Mouse (Mus musculus): ENCODE results near the gene Thumpd1.

Thumpd1 gene

GRCm38 (mm10) chr7:119689726-119690125, 30.9 kb downstream of the Thumpd1 start, which contains the start of gene Acsm4:
Acsm4 (plus strand) TSS chr7:119690026.
- ChIA-PET POLR2A (no interaction called here), CTCF (no interaction called here)

- POLR2A ChIA-PET: no interaction called here
- CTCF ChIA-PET: interaction anchor here in 3 of 4 experiments (0.7 to 1.7 kb wide), 3 partner anchors 9 to 1192 kb away, joined by 5 to 6 read pairs (median 5); no protein-coding TSS in a partner anchor
Measured at GRCm38 (mm10) chr7:119682699-119683098, 37.9 kb downstream of the Thumpd1 start.

- POLR2A ChIA-PET: interaction anchor here in 3 of 4 experiments (0.7 to 1.2 kb wide), 4 partner anchors 39 to 1232 kb away, joined by 3 to 6 read pairs (median 4); no protein-coding TSS in a partner anchor
- CTCF ChIA-PET: interaction anchor here in 2 of 4 experiments (0.7 to 1.2 kb wide), 2 partner anchors 9 to 13 kb away, joined by 3 to 7 read pairs; no protein-coding TSS in a partner anchor
Measured at GRCm38 (mm10) chr7:119680107-119680506, 40.5 kb downstream of the Thumpd1 start.

GRCm38 (mm10) chr7:119673465-119673864, 47.1 kb downstream of the Thumpd1 start:
- CTCF ChIA-PET: interaction anchor here (0.5 to 1.9 kb wide), 43 partner anchors 10 to 784 kb away, joined by 3 to 13 read pairs (median 3); partner anchors contain the start of genes Acsm5 (in 1 of the 4) and Tmem159 (in 1 of the 4)
- POLR2A ChIA-PET: interaction anchor here in 3 of 4 experiments (0.6 to 1.8 kb wide), 6 partner anchors 10 to 225 kb away, joined by 3 to 6 read pairs (median 3); partner anchors contain the start of gene Thumpd1 (in 1 of the 3)

DNA sequence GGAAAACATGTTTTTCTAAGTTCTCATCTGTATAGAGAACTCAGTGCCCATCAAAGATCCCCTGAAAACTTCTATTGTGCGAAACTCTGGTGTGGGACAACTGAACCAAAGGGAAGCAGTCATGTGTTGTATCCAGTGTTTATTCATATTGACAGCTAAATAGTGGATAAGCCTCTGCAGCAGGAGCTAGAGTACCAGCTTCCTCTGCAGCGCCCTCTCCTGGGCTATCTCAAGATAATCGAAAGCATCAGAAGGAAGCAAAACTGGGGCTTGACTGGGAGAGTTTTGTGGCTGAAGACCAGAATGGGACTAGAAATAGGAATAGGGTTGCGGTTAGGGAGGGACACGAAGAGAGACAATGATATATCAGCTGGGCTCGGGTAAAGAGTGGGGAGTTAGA, 49.7 kb downstream of the Thumpd1 start:
- ChIA-PET POLR2A (interaction anchor here in 1 of 4 experiments (0.6 kb wide), 1 partner anchor 1146 kb away, joined by 5 read pairs; no protein-coding TSS in a partner anchor), CTCF (interaction anchor here (0.5 to 1.6 kb wide), 13 partner anchors 10 to 660 kb away, joined by 3 to 5 read pairs (median 3); no protein-coding TSS in a partner anchor)

DNA sequence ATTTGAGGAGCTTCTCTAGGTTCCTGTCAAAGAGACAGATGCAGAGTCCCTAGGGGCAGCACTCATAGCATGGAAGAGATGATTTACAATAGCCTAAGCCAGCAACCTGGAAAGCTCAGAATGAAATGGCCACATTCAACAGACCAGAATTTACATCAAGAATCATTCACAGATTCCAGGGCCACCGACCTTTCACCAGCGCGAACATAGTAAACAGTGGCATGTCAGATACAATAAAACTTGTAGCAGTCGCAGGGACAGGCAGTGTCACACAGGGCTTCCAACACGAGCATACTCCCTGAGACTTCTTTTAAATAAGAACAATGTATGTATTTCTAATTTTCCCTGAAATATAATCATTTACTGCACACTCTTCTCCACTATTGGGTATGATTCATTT, 50.2 kb downstream of the Thumpd1 start:
- POLR2A ChIA-PET: interaction anchor here in 1 of 4 experiments (0.6 kb wide), 1 partner anchor 1147 kb away, joined by 5 read pairs; no protein-coding TSS in a partner anchor
- CTCF ChIA-PET: interaction anchor here (0.5 to 1.6 kb wide), 14 partner anchors 10 to 660 kb away, joined by 3 to 8 read pairs (median 3); no protein-coding TSS in a partner anchor

DNA sequence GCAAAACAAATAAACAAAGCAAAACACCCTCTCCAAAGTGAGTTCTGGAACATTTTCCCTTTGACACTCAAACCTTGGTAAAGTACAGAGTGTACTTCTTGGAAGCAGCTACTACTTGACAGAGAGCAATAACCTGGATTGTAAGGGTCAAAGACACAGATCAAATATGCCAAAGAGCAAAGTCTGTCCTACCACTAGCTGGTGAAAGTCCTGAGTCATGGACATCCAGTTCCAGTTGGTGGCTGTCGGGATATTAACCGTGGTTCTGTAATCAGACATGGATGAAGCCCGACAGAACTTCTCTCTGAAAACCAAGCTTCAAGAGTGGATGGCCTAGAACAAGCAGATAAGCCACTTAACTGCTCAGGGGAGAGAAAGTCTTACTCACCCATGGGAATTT, 52.7 kb downstream of the Thumpd1 start:
- ChIA-PET CTCF (interaction anchor here in 1 of 4 experiments (0.6 kb wide), 2 partner anchors 12 to 48 kb away, joined by 3 to 7 read pairs; no protein-coding TSS in a partner anchor), POLR2A (no interaction called here)
